Mouse (Mus musculus): ENCODE measurements around the gene Arfip1. TPM values are rescaled to one million over a fixed set of nuclear protein-coding genes. Genes with fewer than 3 reads are reported as not detected.
"Not testable (repeated sequence)": the region's sequence is repeated elsewhere in the genome, so short reads cannot be mapped to it uniquely, and the experiment has no call there.

Arfip1 gene
- polyA plus RNA-seq, 1 experiment from 2014 or later, result 57.5 TPM

GRCm38 (mm10) chr3:84562911-84563310 is 19.5 kb downstream of the Arfip1 start:
- H3K4me2 ChIP-seq (replicated peaks; ENCODE audit: low read depth, low read length); H3K9ac ChIP-seq (replicated peaks; ENCODE audit: low read depth, low read length); ATAC-seq (ENCODE audit: insufficient number of reproducible peaks, insufficient read depth, low FRiP score, low read depth); H3K27ac ChIP-seq (ENCODE audit: low read length); H3K27me3 ChIP-seq (ENCODE audit: control insufficient read depth, insufficient read depth, low read length); H3K36me3 ChIP-seq (ENCODE audit: control insufficient read depth, insufficient read depth, low read length); H3K9me3 ChIP-seq (ENCODE audit: control insufficient read depth, low read depth, low read length); H3K4me1 ChIP-seq (ENCODE audit: control insufficient read depth, insufficient read depth, low read length); H3K4me3 ChIP-seq (ENCODE audit: low read depth, low read length): not testable (repeated sequence)
- WGBS, result 100% methylated on average over 2 of the region's 2 CpGs

- Histone ChIP-seq H3K27ac (ENCODE audit: low read length) (no peak overlapping the region), H3K9ac (replicated peaks; ENCODE audit: low read depth, low read length) (no peak overlapping the region), H3K9me3 (ENCODE audit: control insufficient read depth, low read depth, low read length) (no peaks in the 10 kb centered on the region), H3K36me3 (ENCODE audit: control insufficient read depth, insufficient read depth, low read length) (no peaks in the 10 kb centered on the region), H3K4me1 (ENCODE audit: control insufficient read depth, insufficient read depth, low read length) (no peaks in the 10 kb centered on the region; the same call in 1 of the 2 replicates), H3K4me3 (ENCODE audit: low read depth, low read length) (no peak overlapping the region), H3K4me2 (replicated peaks; ENCODE audit: low read depth, low read length) (no peak overlapping the region), H3K27me3 (ENCODE audit: control insufficient read depth, insufficient read depth, low read length) (no peaks in the 10 kb centered on the region)
- ATAC-seq (ENCODE audit: insufficient number of reproducible peaks, insufficient read depth, low FRiP score, low read depth), result no peak
- WGBS, result 95% methylated on average over 3 of the region's 3 CpGs
Measured at GRCm38 (mm10) chr3:84558301-84558700, 24.1 kb downstream of the Arfip1 start.

GRCm38 (mm10) chr3:84555780-84556179 is 26.6 kb downstream of the Arfip1 start:
- no peaks in the 10 kb centered on the region for H3K36me3 ChIP-seq (ENCODE audit: control insufficient read depth, insufficient read depth, low read length)
- no peak overlapping the region for H3K9ac ChIP-seq (replicated peaks; ENCODE audit: low read depth, low read length)
- no peak for ATAC-seq (ENCODE audit: insufficient number of reproducible peaks, insufficient read depth, low FRiP score, low read depth)
- H3K27ac ChIP-seq (ENCODE audit: low read length), result no peak overlapping the region
- H3K4me1 ChIP-seq (ENCODE audit: control insufficient read depth, insufficient read depth, low read length), result no peaks in the 10 kb centered on the region; the same call in 1 of the 2 replicates
- no peaks in the 10 kb centered on the region for H3K9me3 ChIP-seq (ENCODE audit: control insufficient read depth, low read depth, low read length)
- no peak overlapping the region for H3K4me2 ChIP-seq (replicated peaks; ENCODE audit: low read depth, low read length)
- no peaks in the 10 kb centered on the region for H3K27me3 ChIP-seq (ENCODE audit: control insufficient read depth, insufficient read depth, low read length)
- 90% methylated on average over 3 of the region's 3 CpGs for WGBS
- H3K4me3 ChIP-seq (ENCODE audit: low read depth, low read length), result no peak overlapping the region

- H3K27me3 ChIP-seq (ENCODE audit: control insufficient read depth, insufficient read depth, low read length), result no peaks in the 10 kb centered on the region
- no peaks in the 10 kb centered on the region for H3K36me3 ChIP-seq (ENCODE audit: control insufficient read depth, insufficient read depth, low read length)
- H3K4me2 ChIP-seq (replicated peaks; ENCODE audit: low read depth, low read length), result no peak overlapping the region
- H3K4me1 ChIP-seq (ENCODE audit: control insufficient read depth, insufficient read depth, low read length), result no peaks in the 10 kb centered on the region
- no peak overlapping the region for H3K4me3 ChIP-seq (ENCODE audit: low read depth, low read length)
- no peaks in the 10 kb centered on the region for H3K9me3 ChIP-seq (ENCODE audit: control insufficient read depth, low read depth, low read length)
- no peak overlapping the region for H3K27ac ChIP-seq (ENCODE audit: low read length)
- 72% methylated on average over 8 of the region's 8 CpGs for WGBS
- H3K9ac ChIP-seq (replicated peaks; ENCODE audit: low read depth, low read length), result no peak overlapping the region
- no peak for ATAC-seq (ENCODE audit: insufficient number of reproducible peaks, insufficient read depth, low FRiP score, low read depth)
Measured at GRCm38 (mm10) chr3:84547177-84547576, 35.2 kb downstream of the Arfip1 start.

- H3K4me2 ChIP-seq (replicated peaks; ENCODE audit: low read depth, low read length); ATAC-seq (ENCODE audit: insufficient number of reproducible peaks, insufficient read depth, low FRiP score, low read depth); H3K4me1 ChIP-seq (ENCODE audit: control insufficient read depth, insufficient read depth, low read length); H3K27ac ChIP-seq (ENCODE audit: low read length); H3K27me3 ChIP-seq (ENCODE audit: control insufficient read depth, insufficient read depth, low read length); H3K4me3 ChIP-seq (ENCODE audit: low read depth, low read length); H3K36me3 ChIP-seq (ENCODE audit: control insufficient read depth, insufficient read depth, low read length); H3K9me3 ChIP-seq (ENCODE audit: control insufficient read depth, low read depth, low read length); H3K9ac ChIP-seq (replicated peaks; ENCODE audit: low read depth, low read length): not testable (repeated sequence)
- WGBS, result 14% methylated on average over 3 of the region's 3 CpGs
Measured at GRCm38 (mm10) chr3:84542450-84542849, 40.0 kb downstream of the Arfip1 start.

GRCm38 (mm10) chr3:84541881-84542280 is 40.5 kb downstream of the Arfip1 start:
- WGBS, result 85% methylated on average over 1 of the region's 1 CpGs
- no peak overlapping the region for H3K4me2 ChIP-seq (replicated peaks; ENCODE audit: low read depth, low read length)
- H3K27me3 ChIP-seq (ENCODE audit: control insufficient read depth, insufficient read depth, low read length), result no peaks in the 10 kb centered on the region
- no peak overlapping the region for H3K27ac ChIP-seq (ENCODE audit: low read length)
- H3K36me3 ChIP-seq (ENCODE audit: control insufficient read depth, insufficient read depth, low read length), result no peaks in the 10 kb centered on the region
- ATAC-seq (ENCODE audit: insufficient number of reproducible peaks, insufficient read depth, low FRiP score, low read depth), result no peak
- no peak overlapping the region for H3K4me3 ChIP-seq (ENCODE audit: low read depth, low read length)
- no peak overlapping the region for H3K9ac ChIP-seq (replicated peaks; ENCODE audit: low read depth, low read length)
- H3K9me3 ChIP-seq (ENCODE audit: control insufficient read depth, low read depth, low read length), result no peaks in the 10 kb centered on the region
- H3K4me1 ChIP-seq (ENCODE audit: control insufficient read depth, insufficient read depth, low read length), result no peaks in the 10 kb centered on the region

- Histone ChIP-seq H3K9me3 (ENCODE audit: control insufficient read depth, low read depth, low read length) (no peaks in the 10 kb centered on the region), H3K4me2 (replicated peaks; ENCODE audit: low read depth, low read length) (no peak overlapping the region), H3K27me3 (ENCODE audit: control insufficient read depth, insufficient read depth, low read length) (no peaks in the 10 kb centered on the region), H3K36me3 (ENCODE audit: control insufficient read depth, insufficient read depth, low read length) (no peaks in the 10 kb centered on the region), H3K4me3 (ENCODE audit: low read depth, low read length) (no peak overlapping the region), H3K4me1 (ENCODE audit: control insufficient read depth, insufficient read depth, low read length) (no peaks in the 10 kb centered on the region), H3K27ac (ENCODE audit: low read length) (no peak overlapping the region), H3K9ac (replicated peaks; ENCODE audit: low read depth, low read length) (no peak overlapping the region)
- ATAC-seq (ENCODE audit: insufficient number of reproducible peaks, insufficient read depth, low FRiP score, low read depth), result no peak
Measured at GRCm38 (mm10) chr3:84540640-84541039, 41.8 kb downstream of the Arfip1 start.

GRCm38 (mm10) chr3:84536987-84537386 is 45.4 kb downstream of the Arfip1 start:
- H3K27me3 ChIP-seq (ENCODE audit: control insufficient read depth, insufficient read depth, low read length), result no peaks in the 10 kb centered on the region
- no peaks in the 10 kb centered on the region for H3K4me1 ChIP-seq (ENCODE audit: control insufficient read depth, insufficient read depth, low read length)
- 59% methylated on average over 6 of the region's 6 CpGs for WGBS
- no peaks in the 10 kb centered on the region; the same call in 1 of the 2 replicates for H3K36me3 ChIP-seq (ENCODE audit: control insufficient read depth, insufficient read depth, low read length)
- H3K4me3 ChIP-seq (ENCODE audit: low read depth, low read length), result no peak overlapping the region
- H3K27ac ChIP-seq (ENCODE audit: low read length), result no peak overlapping the region
- H3K9me3 ChIP-seq (ENCODE audit: control insufficient read depth, low read depth, low read length), result no peaks in the 10 kb centered on the region
- ATAC-seq (ENCODE audit: insufficient number of reproducible peaks, insufficient read depth, low FRiP score, low read depth), result no peak
- H3K9ac ChIP-seq (replicated peaks; ENCODE audit: low read depth, low read length), result no peak overlapping the region
- H3K4me2 ChIP-seq (replicated peaks; ENCODE audit: low read depth, low read length), result no peak overlapping the region

GRCm38 (mm10) chr3:84533227-84533626 is 49.2 kb downstream of the Arfip1 start:
- no peak overlapping the region for H3K9ac ChIP-seq (replicated peaks; ENCODE audit: low read depth, low read length)
- H3K4me3 ChIP-seq (ENCODE audit: low read depth, low read length), result no peak overlapping the region
- 61% methylated on average over 5 of the region's 5 CpGs for WGBS
- H3K27ac ChIP-seq (ENCODE audit: low read length), result no peak overlapping the region
- H3K36me3 ChIP-seq (ENCODE audit: control insufficient read depth, insufficient read depth, low read length), result no peaks in the 10 kb centered on the region; the same call in 1 of the 2 replicates
- H3K4me2 ChIP-seq (replicated peaks; ENCODE audit: low read depth, low read length), result no peak overlapping the region
- H3K9me3 ChIP-seq (ENCODE audit: control insufficient read depth, low read depth, low read length), result no peaks in the 10 kb centered on the region
- ATAC-seq (ENCODE audit: insufficient number of reproducible peaks, insufficient read depth, low FRiP score, low read depth), result no peak
- no peaks in the 10 kb centered on the region for H3K4me1 ChIP-seq (ENCODE audit: control insufficient read depth, insufficient read depth, low read length)
- no peaks in the 10 kb centered on the region for H3K27me3 ChIP-seq (ENCODE audit: control insufficient read depth, insufficient read depth, low read length)

Measured in stomach, embryonic 14.5 days (tissue).